Mouse (Mus musculus) lung, postnatal 0 days (tissue): ENCODE measurements at regions not wholly inside any gene's neighbourhood (a gene's known extent, or its start where the extent isn't known, plus 50 kb on each side); places are given as distances from the start of the nearest gene placed in this dataset.

Experiments
- CTCF ChIP-seq: IDR thresholded peaks from 2 replicates; pipeline ENCODE4 v1.5.1; 2016; ENCODE audit warnings: antibody characterized with exemption, mild to moderate bottlenecking
- EP300 ChIP-seq: IDR thresholded peaks from 2 replicates; pipeline ENCODE4 v1.6.1; 2016; ENCODE audit warnings: antibody characterized with exemption, mild to moderate bottlenecking, control low read depth

DNA sequence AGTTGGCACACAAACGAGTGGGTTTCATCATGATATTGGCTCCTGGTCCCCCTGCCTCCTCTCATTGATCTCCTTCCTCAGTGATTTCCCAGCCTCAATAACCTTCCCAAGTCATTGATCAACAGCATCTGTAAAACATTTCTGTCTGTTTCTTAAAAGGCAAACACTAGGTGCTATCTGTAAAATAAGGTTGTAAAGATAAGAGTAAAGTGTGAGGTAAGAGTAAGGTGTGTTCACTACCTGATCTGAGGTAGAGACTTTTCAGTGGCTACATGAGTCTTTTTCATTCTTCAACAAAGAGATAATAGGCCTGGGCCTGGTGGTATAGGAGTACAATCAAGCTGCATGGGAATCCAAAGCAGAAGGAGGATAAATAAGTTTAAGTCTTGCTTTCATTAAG lies 55.7 kb downstream of the Plk2 start:
- TF ChIP-seq CTCF: no peak
- TF ChIP-seq EP300: no peak
